Mouse (Mus musculus): ENCODE data around the gene Nlgn2. TPM values are rescaled to one million over a fixed set of nuclear protein-coding genes. Genes with fewer than 3 reads are reported as not detected.
A peak's percentile ranks its signal among the peaks of the same experiment; 100 is the strongest.

Gene Nlgn2
- total and polyA plus RNA-seq, 3 experiments, result 20.3 to 43.3 (median 29.8) TPM

- Histone ChIP-seq H3K36me3 (ENCODE audit: control insufficient read depth in 1 of 2, insufficient read depth in 2 of 2, low read length in 2 of 2) (peaks cover 0 to 4% of the 10 kb centered on the region in 2 experiments; a peak in 1 of 4 replicates), H3K9ac (ENCODE audit: control insufficient read depth, low read depth, low read length, poor library complexity, severe bottlenecking) (no peak overlapping the region), H3K27me3 (ENCODE audit: control insufficient read depth in 1 of 2, insufficient read depth in 2 of 2, low read length in 2 of 2) (no peaks in the 10 kb centered on the region; a peak in 1 of 4 replicates), H3K9me3 (replicated peaks; ENCODE audit: insufficient read depth, low read length) (no peaks in the 10 kb centered on the region), H3K27ac (ENCODE audit: control insufficient read depth, low read depth, low read length) (no peak overlapping the region), H3K4me1 (ENCODE audit: control insufficient read depth in 1 of 2, insufficient read depth in 2 of 2, low read length in 2 of 2) (peaks cover 2 to 10% of the 10 kb centered on the region in 2 experiments; a peak in 3 of 4 replicates), H3K4me3 (ENCODE audit: control insufficient read depth in 1 of 2, insufficient read depth in 1 of 2, low read depth in 2 of 2, low read length in 2 of 2) (no peak overlapping the region), H3K79me2 (ENCODE audit: control insufficient read depth, insufficient read depth, low read length, poor library complexity) (no peaks in the 10 kb centered on the region)
- TF ChIP-seq ZC3H11A (IDR thresholded peaks at IDR 0.05; ENCODE audit: low read depth, low read length) (no peak), POLR2A (IDR thresholded peaks at IDR 0.05; ENCODE audit: control insufficient read depth in 1 of 2, insufficient read depth in 1 of 2, low read depth in 1 of 2, low read length in 2 of 2, poor library complexity in 1 of 2) (no peak), JUND (IDR thresholded peaks at IDR 0.05; ENCODE audit: low read depth, low read length) (no peak), GABPA (IDR thresholded peaks at IDR 0.05; ENCODE audit: low read depth, low read length) (no peak), ETS1 (IDR thresholded peaks at IDR 0.05; ENCODE audit: low read depth, low read length) (no peak), EP300 (IDR thresholded peaks at IDR 0.05; ENCODE audit: low read depth in 1 of 2, low read length in 2 of 2) (no peak), MYC (IDR thresholded peaks at IDR 0.05; ENCODE audit: low read depth, low read length) (no peak), MYB (IDR thresholded peaks at IDR 0.05; ENCODE audit: low read depth, low read length) (no peak), RAD21 (IDR thresholded peaks at IDR 0.05; ENCODE audit: low read depth, low read length) (no peak), BHLHE40 (IDR thresholded peaks at IDR 0.05; ENCODE audit: borderline replicate concordance, low read depth, low read length) (no peak), HCFC1 (IDR thresholded peaks at IDR 0.05; ENCODE audit: low read depth, low read length) (no peak), MEF2A (IDR thresholded peaks at IDR 0.05; ENCODE audit: extremely low read depth, insufficient replicate concordance, low read depth, low read length, poor library complexity, severe bottlenecking) (no peak), SIN3A (IDR thresholded peaks at IDR 0.05; ENCODE audit: low read length) (no peak)
- DNase-seq (ENCODE audit: low read depth, low spot score), result no peak
Measured at GRCm38 (mm10) chr11:69870289-69871069, 32.9 kb upstream of the Nlgn2 start.

- Histone ChIP-seq H3K79me2 (ENCODE audit: control insufficient read depth, insufficient read depth, low read length, poor library complexity) (no peaks in the 10 kb centered on the region), H3K27ac (ENCODE audit: control insufficient read depth, low read depth, low read length) (no peak overlapping the region), H3K36me3 (ENCODE audit: control insufficient read depth in 1 of 2, insufficient read depth in 2 of 2, low read length in 2 of 2) (peaks cover 0 to 4% of the 10 kb centered on the region in 2 experiments; a peak in 1 of 4 replicates), H3K9me3 (replicated peaks; ENCODE audit: insufficient read depth, low read length) (no peaks in the 10 kb centered on the region), H3K4me3 (ENCODE audit: control insufficient read depth in 1 of 2, insufficient read depth in 1 of 2, low read depth in 2 of 2, low read length in 2 of 2) (no peak overlapping the region), H3K27me3 (ENCODE audit: control insufficient read depth in 1 of 2, insufficient read depth in 2 of 2, low read length in 2 of 2) (no peaks in the 10 kb centered on the region; a peak in 1 of 4 replicates), H3K4me1 (ENCODE audit: control insufficient read depth in 1 of 2, insufficient read depth in 2 of 2, low read length in 2 of 2) (peaks cover 2 to 17% of the 10 kb centered on the region in 2 experiments), H3K9ac (ENCODE audit: control insufficient read depth, low read depth, low read length, poor library complexity, severe bottlenecking) (no peak overlapping the region)
- peak; percentile 41 for DNase-seq (ENCODE audit: low read depth, low spot score)
- TF ChIP-seq EP300 (IDR thresholded peaks at IDR 0.05; ENCODE audit: low read depth in 1 of 2, low read length in 2 of 2), result peak; percentile 59 to 63; a peak in 3 of 4 replicates
- TF ChIP-seq RCOR1 (IDR thresholded peaks at IDR 0.05; ENCODE audit: low read depth, low read length), result peak; percentile 64; the same call in 1 of the 2 replicates
- no peak for TF ChIP-seq TBP (IDR thresholded peaks at IDR 0.05; ENCODE audit: low read depth, low read length)
- TF ChIP-seq GATA1 (IDR thresholded peaks at IDR 0.05; ENCODE audit: low read depth, low read length), result peak; percentile 74
- no peak for TF ChIP-seq ZMIZ1 (IDR thresholded peaks at IDR 0.05; ENCODE audit: low read depth, low read length)
- peak; percentile 61 for TF ChIP-seq TCF12 (IDR thresholded peaks at IDR 0.05; ENCODE audit: low read depth, low read length)
Measured at GRCm38 (mm10) chr11:69867335-69867734, 29.8 kb upstream of the Nlgn2 start.
